Mouse (Mus musculus): ENCODE measurements at regions not wholly inside any gene's neighbourhood (a gene's known extent, or its start where the extent isn't known, plus 50 kb on each side); places are given as distances from the start of the nearest gene placed in this dataset.

GRCm38 (mm10) chr5:45228226-45228927, 221.7 kb downstream of the Qdpr start:
- H3K4me3 ChIP-seq (ENCODE audit: low read length), result no peak overlapping the region
- H3K9ac ChIP-seq (replicated peaks; ENCODE audit: low read length), result no peak overlapping the region
- no peaks in the 10 kb centered on the region for H3K27me3 ChIP-seq (ENCODE audit: insufficient read depth, low read length)
- ATAC-seq (ENCODE audit: low FRiP score, low TSS enrichment), result no peak
- no peak overlapping the region for H3K27ac ChIP-seq (ENCODE audit: low read length)
- H3K4me1 ChIP-seq (ENCODE audit: insufficient read depth, low read length), result no peaks in the 10 kb centered on the region
- WGBS, result 83% methylated on average over 6 of the region's 6 CpGs
- no peaks in the 10 kb centered on the region for H3K9me3 ChIP-seq (ENCODE audit: low read length)
- no peak overlapping the region for H3K4me2 ChIP-seq (replicated peaks; ENCODE audit: low read depth, low read length)
- no peaks in the 10 kb centered on the region for H3K36me3 ChIP-seq (ENCODE audit: insufficient read depth, low read length)

DNA sequence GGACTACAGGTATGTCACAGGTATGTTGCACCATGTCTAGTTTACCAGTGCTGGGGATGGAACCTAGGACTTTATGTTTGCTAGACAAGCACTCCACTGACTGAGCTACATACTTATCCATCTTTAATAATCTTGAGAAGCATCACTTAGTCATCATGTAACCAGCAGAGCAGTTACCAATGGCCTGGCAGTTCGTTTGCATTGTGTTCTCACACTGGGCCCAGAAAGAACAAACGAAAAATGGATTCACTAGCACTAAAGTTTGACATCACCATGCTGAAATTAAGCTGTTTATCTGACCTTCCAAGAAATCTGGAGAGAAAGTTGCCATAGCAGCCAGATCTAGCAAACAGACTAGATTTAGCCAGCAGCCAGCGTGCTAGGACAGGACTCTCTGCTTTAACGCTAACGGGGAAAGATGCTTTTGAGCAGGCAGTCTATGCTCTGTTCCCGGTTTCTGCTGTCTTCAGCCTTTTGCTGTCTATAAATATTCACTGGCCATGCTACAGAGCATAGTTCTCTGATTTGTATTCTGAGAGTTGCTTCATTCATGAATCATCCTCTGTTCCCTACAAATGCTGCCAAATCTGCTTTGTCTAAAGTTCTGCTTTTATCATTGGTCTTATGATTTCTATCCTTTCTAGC, 229.6 kb downstream of the Qdpr start:
- WGBS, result 71% methylated on average over 6 of the region's 6 CpGs
- H3K9ac ChIP-seq (replicated peaks; ENCODE audit: low read length), result no peak overlapping the region
- no peak overlapping the region for H3K4me2 ChIP-seq (replicated peaks; ENCODE audit: low read depth, low read length)
- H3K9me3 ChIP-seq (ENCODE audit: low read length), result no peaks in the 10 kb centered on the region
- H3K4me3 ChIP-seq (ENCODE audit: low read length), result no peak overlapping the region
- H3K27me3 ChIP-seq (ENCODE audit: insufficient read depth, low read length), result no peaks in the 10 kb centered on the region
- H3K4me1 ChIP-seq (ENCODE audit: insufficient read depth, low read length), result no peaks in the 10 kb centered on the region
- no peak for ATAC-seq (ENCODE audit: low FRiP score, low TSS enrichment)
- no peak overlapping the region for H3K27ac ChIP-seq (ENCODE audit: low read length)
- H3K36me3 ChIP-seq (ENCODE audit: insufficient read depth, low read length), result no peaks in the 10 kb centered on the region

DNA sequence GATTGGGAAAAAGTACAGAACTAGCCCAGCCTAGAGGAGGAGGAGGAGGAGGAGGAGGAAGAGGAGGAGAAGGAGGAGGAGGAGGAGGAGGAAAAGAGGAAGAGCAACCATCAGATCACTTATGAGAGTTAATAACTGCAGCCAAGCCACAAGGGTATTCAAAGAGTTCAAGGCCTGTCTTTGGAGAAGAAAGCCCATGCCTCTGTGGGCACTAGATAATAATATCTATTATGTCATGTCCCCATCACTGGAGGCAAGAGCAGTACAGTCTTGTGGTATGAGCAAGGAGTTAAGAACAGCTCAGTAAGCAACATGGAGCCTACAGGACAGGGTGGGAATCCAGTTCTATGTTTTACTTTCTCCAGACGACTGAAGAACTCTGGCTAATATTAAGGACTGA, 230.5 kb downstream of the Qdpr start:
- Histone ChIP-seq H3K27me3 (ENCODE audit: insufficient read depth, low read length) (no peaks in the 10 kb centered on the region), H3K4me2 (replicated peaks; ENCODE audit: low read depth, low read length) (no peak overlapping the region), H3K9me3 (ENCODE audit: low read length) (no peaks in the 10 kb centered on the region), H3K36me3 (ENCODE audit: insufficient read depth, low read length) (no peaks in the 10 kb centered on the region), H3K27ac (ENCODE audit: low read length) (no peak overlapping the region), H3K4me1 (ENCODE audit: insufficient read depth, low read length) (no peaks in the 10 kb centered on the region), H3K4me3 (ENCODE audit: low read length) (no peak overlapping the region), H3K9ac (replicated peaks; ENCODE audit: low read length) (no peak overlapping the region)
- ATAC-seq (ENCODE audit: low FRiP score, low TSS enrichment), result no peak
- 78% methylated on average over 1 of the region's 1 CpGs for WGBS

GRCm38 (mm10) chr5:45219101-45219500, 230.9 kb downstream of the Qdpr start:
- Histone ChIP-seq H3K36me3 (ENCODE audit: insufficient read depth, low read length) (no peaks in the 10 kb centered on the region), H3K4me1 (ENCODE audit: insufficient read depth, low read length) (no peaks in the 10 kb centered on the region), H3K9ac (replicated peaks; ENCODE audit: low read length) (no peak overlapping the region), H3K27me3 (ENCODE audit: insufficient read depth, low read length) (no peaks in the 10 kb centered on the region), H3K27ac (ENCODE audit: low read length) (no peak overlapping the region), H3K4me2 (replicated peaks; ENCODE audit: low read depth, low read length) (no peak overlapping the region), H3K4me3 (ENCODE audit: low read length) (no peak overlapping the region), H3K9me3 (ENCODE audit: low read length) (no peaks in the 10 kb centered on the region)
- WGBS, result 65% methylated on average over 3 of the region's 3 CpGs
- no peak for ATAC-seq (ENCODE audit: low FRiP score, low TSS enrichment)

DNA sequence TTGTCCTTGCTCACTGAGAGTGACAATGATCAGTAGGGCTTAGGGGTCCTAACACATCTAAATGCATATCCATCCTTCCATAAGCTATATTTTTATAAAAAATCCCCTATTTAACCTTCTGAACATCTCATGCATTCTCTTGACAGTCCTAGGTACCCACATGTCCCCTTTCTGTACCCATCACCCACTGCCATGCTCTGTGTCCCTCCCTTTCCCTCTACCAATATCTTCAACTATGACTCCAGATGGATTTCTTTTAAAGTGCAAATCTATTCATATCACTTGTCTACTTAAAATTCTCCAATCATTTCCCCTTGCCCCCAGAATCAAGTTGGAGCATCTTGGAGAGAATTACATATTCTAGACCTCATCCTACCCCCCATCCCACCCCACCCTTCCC, 235.6 kb downstream of the Qdpr start:
- no peaks in the 10 kb centered on the region for H3K36me3 ChIP-seq (ENCODE audit: insufficient read depth, low read length)
- no peak overlapping the region for H3K27ac ChIP-seq (ENCODE audit: low read length)
- no peaks in the 10 kb centered on the region for H3K4me1 ChIP-seq (ENCODE audit: insufficient read depth, low read length)
- no peaks in the 10 kb centered on the region for H3K9me3 ChIP-seq (ENCODE audit: low read length)
- no peak for ATAC-seq (ENCODE audit: low FRiP score, low TSS enrichment)
- no peak overlapping the region for H3K4me2 ChIP-seq (replicated peaks; ENCODE audit: low read depth, low read length)
- H3K27me3 ChIP-seq (ENCODE audit: insufficient read depth, low read length), result no peaks in the 10 kb centered on the region
- no peak overlapping the region for H3K4me3 ChIP-seq (ENCODE audit: low read length)
- H3K9ac ChIP-seq (replicated peaks; ENCODE audit: low read length), result no peak overlapping the region

DNA sequence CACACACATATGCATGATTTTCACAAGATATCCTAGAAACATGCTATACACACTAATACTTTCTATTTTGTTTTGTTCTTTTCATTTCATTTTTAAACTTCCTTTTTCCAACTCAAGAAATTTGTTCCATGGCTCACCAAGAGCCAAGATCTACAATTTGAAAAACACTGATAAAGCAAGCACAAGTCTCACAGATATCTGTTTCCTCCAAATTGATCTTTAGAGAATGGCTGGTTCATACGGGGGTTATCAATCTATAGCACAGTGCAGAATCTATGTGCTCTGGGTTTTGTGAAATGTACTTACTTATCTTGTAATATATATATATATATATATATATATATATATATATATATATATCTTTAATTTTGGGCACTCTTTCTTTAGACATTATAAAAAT, 251.6 kb downstream of the Qdpr start:
- ATAC-seq (ENCODE audit: low FRiP score, low TSS enrichment), result no peak
- WGBS, result 90% methylated on average over 1 of the region's 1 CpGs
- Histone ChIP-seq H3K4me1 (ENCODE audit: insufficient read depth, low read length) (no peaks in the 10 kb centered on the region), H3K27ac (ENCODE audit: low read length) (no peak overlapping the region), H3K36me3 (ENCODE audit: insufficient read depth, low read length) (no peaks in the 10 kb centered on the region), H3K9ac (replicated peaks; ENCODE audit: low read length) (no peak overlapping the region), H3K4me3 (ENCODE audit: low read length) (no peak overlapping the region), H3K27me3 (ENCODE audit: insufficient read depth, low read length) (no peaks in the 10 kb centered on the region), H3K4me2 (replicated peaks; ENCODE audit: low read depth, low read length) (no peak overlapping the region), H3K9me3 (ENCODE audit: low read length) (no peaks in the 10 kb centered on the region)

DNA sequence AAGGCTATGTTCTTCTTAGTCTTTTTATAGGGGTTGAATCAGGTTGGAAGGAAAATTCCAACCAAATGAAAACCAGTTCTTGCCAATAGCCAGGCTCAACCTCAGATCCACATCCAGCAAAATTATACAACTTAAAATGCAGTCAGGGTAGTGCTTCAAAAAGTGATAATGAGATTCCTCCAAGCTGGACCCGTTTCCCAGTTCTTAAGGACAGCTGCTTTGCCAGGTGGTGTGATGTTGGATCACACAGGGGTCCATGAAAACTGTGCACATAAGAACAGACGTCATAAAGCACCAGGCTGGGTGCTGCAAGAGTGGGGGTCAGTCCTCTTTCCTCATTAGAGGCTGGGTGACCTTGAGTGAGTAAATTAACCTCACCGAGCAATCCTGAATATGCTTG, 253.9 kb downstream of the Qdpr start:
- 54% methylated on average over 3 of the region's 3 CpGs for WGBS
- Histone ChIP-seq H3K4me3 (ENCODE audit: low read length) (no peak overlapping the region), H3K9me3 (ENCODE audit: low read length) (no peaks in the 10 kb centered on the region), H3K4me1 (ENCODE audit: insufficient read depth, low read length) (no peaks in the 10 kb centered on the region), H3K27me3 (ENCODE audit: insufficient read depth, low read length) (no peaks in the 10 kb centered on the region), H3K36me3 (ENCODE audit: insufficient read depth, low read length) (no peaks in the 10 kb centered on the region), H3K4me2 (replicated peaks; ENCODE audit: low read depth, low read length) (no peak overlapping the region), H3K9ac (replicated peaks; ENCODE audit: low read length) (no peak overlapping the region), H3K27ac (ENCODE audit: low read length) (no peak overlapping the region)
- no peak for ATAC-seq (ENCODE audit: low FRiP score, low TSS enrichment)

DNA sequence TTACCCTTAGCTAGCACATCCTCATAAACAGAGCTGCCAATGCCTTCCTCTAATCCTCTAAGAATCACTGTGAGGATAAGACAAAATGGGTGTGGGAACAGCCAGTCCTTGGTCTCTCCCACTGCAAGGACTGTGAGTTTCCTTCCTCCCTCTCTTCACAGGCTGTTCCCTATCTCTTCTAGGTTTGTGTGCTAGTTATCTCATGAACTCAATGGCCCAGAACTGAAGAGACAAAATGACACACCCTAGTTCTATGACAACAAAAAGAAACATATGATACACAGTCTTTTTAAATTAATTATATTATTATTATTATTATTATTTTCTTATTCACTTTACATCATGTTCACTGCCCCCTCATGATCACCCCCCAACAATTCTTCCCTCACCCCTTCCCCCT, 257.7 kb downstream of the Qdpr start:
- Histone ChIP-seq H3K27me3 (ENCODE audit: insufficient read depth, low read length) (no peaks in the 10 kb centered on the region), H3K27ac (ENCODE audit: low read length) (no peak overlapping the region), H3K9ac (replicated peaks; ENCODE audit: low read length) (no peak overlapping the region), H3K36me3 (ENCODE audit: insufficient read depth, low read length) (no peaks in the 10 kb centered on the region), H3K4me2 (replicated peaks; ENCODE audit: low read depth, low read length) (no peak overlapping the region), H3K9me3 (ENCODE audit: low read length) (no peaks in the 10 kb centered on the region), H3K4me3 (ENCODE audit: low read length) (no peak overlapping the region), H3K4me1 (ENCODE audit: insufficient read depth, low read length) (no peaks in the 10 kb centered on the region)
- no peak for ATAC-seq (ENCODE audit: low FRiP score, low TSS enrichment)

GRCm38 (mm10) chr5:45173035-45173755, 276.8 kb downstream of the Qdpr start:
- H3K9ac ChIP-seq (replicated peaks; ENCODE audit: low read length), result no peak overlapping the region
- H3K9me3 ChIP-seq (ENCODE audit: low read length), result no peaks in the 10 kb centered on the region
- no peak overlapping the region for H3K4me2 ChIP-seq (replicated peaks; ENCODE audit: low read depth, low read length)
- no peaks in the 10 kb centered on the region for H3K27me3 ChIP-seq (ENCODE audit: insufficient read depth, low read length)
- ATAC-seq (ENCODE audit: low FRiP score, low TSS enrichment), result no peak
- no peak overlapping the region for H3K27ac ChIP-seq (ENCODE audit: low read length)
- H3K4me3 ChIP-seq (ENCODE audit: low read length), result no peak overlapping the region
- WGBS, result 80% methylated on average over 8 of the region's 8 CpGs
- H3K4me1 ChIP-seq (ENCODE audit: insufficient read depth, low read length), result no peaks in the 10 kb centered on the region
- no peaks in the 10 kb centered on the region for H3K36me3 ChIP-seq (ENCODE audit: insufficient read depth, low read length)

DNA sequence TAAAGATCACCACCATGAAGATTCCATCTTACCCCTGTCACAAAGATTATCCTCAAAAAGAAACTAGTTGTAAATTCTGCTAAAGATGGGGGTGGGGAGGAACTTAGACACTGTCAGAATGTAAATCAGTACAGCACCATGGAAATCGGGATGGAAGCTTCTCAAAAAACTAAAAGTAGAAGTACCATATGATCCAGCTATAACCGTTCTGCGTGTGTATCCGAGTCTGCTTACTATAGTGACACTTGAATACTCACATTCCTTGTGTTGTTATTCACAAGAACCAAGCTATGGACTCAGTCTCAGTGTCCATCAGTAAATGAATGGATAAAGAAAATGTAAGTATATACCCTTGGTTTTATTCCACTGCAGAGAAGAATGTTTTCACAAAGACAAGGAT, 290.8 kb downstream of the Qdpr start:
- no peak for ATAC-seq (ENCODE audit: low FRiP score, low TSS enrichment)
- 89% methylated on average over 4 of the region's 4 CpGs for WGBS
- Histone ChIP-seq H3K4me3 (ENCODE audit: low read length) (no peak overlapping the region), H3K4me1 (ENCODE audit: insufficient read depth, low read length) (no peaks in the 10 kb centered on the region), H3K27me3 (ENCODE audit: insufficient read depth, low read length) (no peaks in the 10 kb centered on the region), H3K27ac (ENCODE audit: low read length) (no peak overlapping the region), H3K36me3 (ENCODE audit: insufficient read depth, low read length) (no peaks in the 10 kb centered on the region), H3K4me2 (replicated peaks; ENCODE audit: low read depth, low read length) (no peak overlapping the region), H3K9me3 (ENCODE audit: low read length) (no peaks in the 10 kb centered on the region), H3K9ac (replicated peaks; ENCODE audit: low read length) (no peak overlapping the region)
